Mouse (Mus musculus) cortical plate, adult 2 months (tissue): ENCODE measurements around the gene Kcnma1.

Source experiments
- CTCF ChIP-seq: fragments of 200-500 bp; IDR thresholded peaks from 2 replicates; pipeline ENCODE4 v1.5.1; 2011; ENCODE audit warnings: mild to moderate bottlenecking, control low read depth, low read length; ENCODE audit not compliant: insufficient read depth; ENCODE audit errors: extremely low read depth
- POLR2A ChIP-seq: fragments of 200-500 bp; IDR thresholded peaks from 2 replicates; pipeline ENCODE4 v1.6.1; 2011; ENCODE audit warnings: mild to moderate bottlenecking, low read length, control low read depth; ENCODE audit not compliant: insufficient read depth; ENCODE audit errors: extremely low read depth

GRCm38 (mm10) chr14:23624455-23624854 is 389.8 kb downstream of the Kcnma1 start:
- no peak for TF ChIP-seq CTCF
- no peak for TF ChIP-seq POLR2A
